ENCODE assay signal across 18 mouse cellular contexts in the genomic region with DNA sequence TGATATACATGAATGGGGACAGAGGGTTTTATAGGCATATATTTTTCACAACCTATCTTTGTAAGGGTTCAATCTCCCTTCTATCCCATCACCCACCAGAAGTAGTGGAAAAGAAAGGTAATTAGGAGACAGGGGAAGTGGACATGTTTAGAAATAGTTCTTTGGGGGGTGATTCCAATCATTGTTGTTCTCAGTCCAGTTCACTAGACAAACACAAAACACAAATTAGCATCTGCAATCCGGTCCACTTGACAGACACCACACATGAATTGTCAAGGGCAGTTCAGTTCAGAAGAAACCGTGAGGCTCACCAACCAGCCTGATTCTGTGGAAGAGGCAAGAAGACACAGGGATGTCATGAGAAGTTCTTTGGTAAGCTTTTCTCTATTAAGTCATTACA.
"Had no signal": no experiment of that assay in that cellular context is flagged by ENCODE, and none has a peak within 500 bp of the region (broad histone marks: within the 10 kb centered on the region; RNA-seq: fewer than 3 reads in every experiment).

No protein-coding gene starts in this region.

- H3K9ac ChIP-seq: lung, embryonic 14.5 days; midbrain, embryonic 12.5 days; neural tube, embryonic 13.5 days; neural tube, embryonic 15.5 days had no signal

- H3K4me1 ChIP-seq: neural tube, embryonic 13.5 days; neural tube, embryonic 15.5 days had no signal

- H3K27me3 ChIP-seq: midbrain, embryonic 12.5 days; neural tube, embryonic 13.5 days; neural tube, embryonic 15.5 days had no signal

- ATAC-seq: midbrain, embryonic 16.5 days had no signal

- H3K4me3 ChIP-seq: midbrain, embryonic 10.5 days; midbrain, embryonic 12.5 days; myocyte; neural tube, embryonic 13.5 days; neural tube, embryonic 15.5 days had no signal

- DNase-seq: lung, adult 18-20 months; lung, embryonic 14.5 days; lung, postnatal 10 days; lung, postnatal 4 days; midbrain, embryonic 14.5 days; right cerebral cortex, adult 18-20 months; right cerebral cortex, postnatal 25 days; right cerebral cortex, postnatal 4 days; spleen, adult 18-20 months; thymus, adult 2 months; thymus, postnatal 25 days; thymus, postnatal 4 days had no signal

- H3K36me3 ChIP-seq: midbrain, embryonic 10.5 days; midbrain, embryonic 12.5 days; neural tube, embryonic 13.5 days; neural tube, embryonic 15.5 days had no signal

- H3K4me2 ChIP-seq: lung, embryonic 14.5 days; midbrain, embryonic 12.5 days; neural tube, embryonic 13.5 days; neural tube, embryonic 15.5 days had no signal

- H3K27ac ChIP-seq: midbrain, embryonic 10.5 days; midbrain, embryonic 12.5 days; neural tube, embryonic 13.5 days; neural tube, embryonic 15.5 days had no signal

- H3K9me3 ChIP-seq: midbrain, embryonic 10.5 days; midbrain, embryonic 12.5 days; neural tube, embryonic 13.5 days; neural tube, embryonic 15.5 days had no signal
